Mouse (Mus musculus) gastrocnemius, postnatal 10 days (tissue): ENCODE measurements at regions not wholly inside any gene's neighbourhood (a gene's known extent, or its start where the extent isn't known, plus 50 kb on each side); places are given as distances from the start of the nearest gene placed in this dataset.

ENCODE experiments used
- DNase-seq: peaks from one replicate; pipeline ENCODE4 v3.0.0; 2021; ENCODE audit warnings: mixed read lengths

- DNase-seq, result no peak
These were observed 465.9 kb upstream of the Mki67 start for GRCm38 (mm10) chr7:136182101-136182500.

GRCm38 (mm10) chr7:136196424-136197160 is 480.4 kb upstream of the Mki67 start:
- DNase-seq, result no peak

DNA sequence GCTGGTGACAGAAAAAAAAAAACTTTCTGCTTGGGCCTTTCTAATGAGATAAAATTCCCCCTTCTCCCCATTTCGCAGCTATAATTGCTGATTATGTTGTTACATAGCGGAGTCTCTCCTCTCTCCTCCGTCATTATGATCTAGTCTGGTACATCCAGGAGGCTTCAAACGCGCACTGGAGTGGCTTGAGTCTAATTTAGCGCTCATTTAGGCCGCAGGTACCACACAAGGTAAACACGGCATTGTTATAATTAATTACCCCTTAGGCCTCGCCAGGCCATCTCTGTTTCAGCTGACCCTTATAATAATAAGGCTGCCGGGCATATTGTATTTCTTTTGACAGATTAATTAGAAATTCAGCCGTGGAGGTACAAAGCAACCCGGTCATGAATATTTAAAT is 492.7 kb upstream of the Mki67 start:
- DNase-seq, result no peak

- no peak for DNase-seq
These were observed 493.4 kb upstream of the Mki67 start for GRCm38 (mm10) chr7:136209299-136210171.

GRCm38 (mm10) chr7:136212492-136212891 is 496.3 kb upstream of the Mki67 start:
- no peak for DNase-seq

GRCm38 (mm10) chr7:136213057-136213961 is 497.1 kb upstream of the Mki67 start:
- no peak for DNase-seq

- no peak for DNase-seq
These were observed 497.8 kb upstream of the Mki67 start for GRCm38 (mm10) chr7:136213962-136214308.

DNA sequence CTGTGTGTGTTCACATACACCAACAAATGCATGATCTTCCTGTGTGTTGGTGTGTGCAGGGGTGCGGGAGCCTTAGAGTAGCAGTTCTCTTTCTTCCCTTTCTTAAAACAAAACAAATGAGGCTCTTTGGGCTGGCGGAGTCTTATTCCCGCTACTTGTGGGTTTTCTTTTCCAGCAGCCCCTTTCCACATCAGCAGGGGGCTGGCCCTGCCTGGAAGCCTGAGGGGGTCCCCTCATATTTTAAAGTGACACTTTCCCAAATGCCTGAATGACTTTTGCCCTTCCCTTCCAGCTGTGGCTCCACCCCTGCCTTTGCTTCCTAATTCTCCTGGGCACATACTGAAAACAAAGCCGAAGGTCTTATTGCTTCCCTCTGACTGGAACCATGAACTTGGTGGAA is 498.3 kb upstream of the Mki67 start:
- DNase-seq, result no peak

DNA sequence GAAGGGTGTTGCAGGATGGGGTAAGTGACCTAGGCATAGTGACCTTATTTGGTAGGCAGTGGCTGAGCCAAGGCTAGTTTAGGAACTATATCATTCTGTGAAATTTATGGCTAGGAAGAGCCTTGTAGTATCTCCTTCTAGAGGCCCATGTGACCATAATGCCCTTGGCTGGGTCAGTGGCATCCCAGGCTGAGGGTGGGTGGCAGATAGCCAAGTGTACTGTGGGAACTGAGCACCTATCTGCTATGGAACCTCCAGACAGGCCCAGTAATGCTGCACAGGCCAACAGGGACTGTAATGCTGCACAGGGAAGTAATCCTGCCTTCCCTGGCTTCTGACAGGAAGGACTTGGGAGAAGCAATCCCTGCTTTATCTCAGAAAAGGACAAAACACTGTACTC is 500.6 kb upstream of the Mki67 start:
- DNase-seq, result no peak

GRCm38 (mm10) chr7:136219564-136220244 is 503.5 kb upstream of the Mki67 start:
- DNase-seq, result no peak

DNA sequence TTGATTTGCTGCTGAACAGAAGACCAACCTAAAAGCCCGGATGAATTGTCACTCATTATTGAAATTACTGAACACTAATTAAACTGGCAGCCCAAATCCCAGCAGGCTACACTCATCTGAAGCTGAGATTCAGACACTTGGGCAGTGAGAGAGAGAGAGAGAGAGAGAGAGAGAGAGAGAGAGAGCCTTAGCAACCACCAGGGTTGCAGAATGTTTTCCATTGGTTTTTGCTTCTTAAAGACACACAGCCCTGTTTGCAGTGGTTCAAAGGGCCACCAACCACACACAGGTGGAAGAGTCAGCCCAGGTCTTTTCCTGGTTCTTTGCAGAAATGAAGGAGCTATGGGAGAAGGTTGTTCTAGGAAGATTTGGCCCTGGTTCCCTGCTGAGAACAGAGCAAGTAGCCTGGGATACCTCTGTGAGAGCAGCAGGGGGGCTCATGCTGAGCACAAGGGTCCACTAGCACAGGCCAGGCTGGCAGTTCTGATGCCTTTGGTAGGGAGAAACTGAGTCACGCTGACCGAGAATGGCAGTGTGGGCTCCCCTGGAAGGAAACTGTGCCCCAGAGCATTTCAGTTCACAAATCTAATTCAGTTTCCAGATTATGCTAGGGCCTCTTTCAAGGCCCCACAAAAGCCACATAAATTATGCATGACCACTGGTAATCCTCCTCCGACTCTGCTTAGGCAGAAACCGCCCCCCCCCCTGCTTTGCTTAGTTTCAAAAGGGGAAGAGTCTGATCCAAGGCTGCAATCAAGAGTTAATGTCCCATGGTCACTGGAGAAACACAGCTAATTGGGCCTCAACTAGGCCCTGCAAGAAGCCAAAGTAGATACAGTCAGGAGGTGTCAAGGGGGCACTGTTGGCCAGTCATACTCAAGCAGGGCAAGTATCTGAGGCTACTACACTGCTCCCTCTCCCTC is 504.3 kb upstream of the Mki67 start:
- no peak for DNase-seq

- DNase-seq, result no peak
These were observed 505.5 kb upstream of the Mki67 start for GRCm38 (mm10) chr7:136221620-136222019.

GRCm38 (mm10) chr7:136226031-136226430 is 509.9 kb upstream of the Mki67 start:
- no peak for DNase-seq

GRCm38 (mm10) chr7:136228331-136228730 is 512.2 kb upstream of the Mki67 start:
- DNase-seq, result no peak

- DNase-seq, result no peak
These were observed 513.4 kb upstream of the Mki67 start for GRCm38 (mm10) chr7:136229592-136229991.

GRCm38 (mm10) chr7:136232177-136232576 is 516.0 kb upstream of the Mki67 start:
- no peak for DNase-seq

DNA sequence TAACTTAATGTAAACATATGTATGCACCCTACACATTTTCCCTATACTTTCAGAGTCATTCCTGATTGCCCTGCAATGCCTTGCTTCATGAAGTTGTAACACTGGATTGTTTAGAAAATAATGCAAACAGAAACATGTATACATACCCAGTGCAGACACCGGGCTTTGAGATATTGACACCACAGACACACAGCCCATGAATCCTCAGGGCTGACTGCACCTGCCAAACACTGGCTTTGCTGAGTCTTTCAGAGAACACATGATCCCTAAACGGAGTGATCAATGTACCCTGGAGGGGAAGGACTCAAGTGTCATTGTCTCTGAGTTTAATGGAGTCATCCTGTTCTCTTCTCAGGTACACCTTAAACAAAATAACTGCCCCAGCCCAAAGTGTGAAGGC is 519.4 kb upstream of the Mki67 start:
- DNase-seq, result no peak

DNA sequence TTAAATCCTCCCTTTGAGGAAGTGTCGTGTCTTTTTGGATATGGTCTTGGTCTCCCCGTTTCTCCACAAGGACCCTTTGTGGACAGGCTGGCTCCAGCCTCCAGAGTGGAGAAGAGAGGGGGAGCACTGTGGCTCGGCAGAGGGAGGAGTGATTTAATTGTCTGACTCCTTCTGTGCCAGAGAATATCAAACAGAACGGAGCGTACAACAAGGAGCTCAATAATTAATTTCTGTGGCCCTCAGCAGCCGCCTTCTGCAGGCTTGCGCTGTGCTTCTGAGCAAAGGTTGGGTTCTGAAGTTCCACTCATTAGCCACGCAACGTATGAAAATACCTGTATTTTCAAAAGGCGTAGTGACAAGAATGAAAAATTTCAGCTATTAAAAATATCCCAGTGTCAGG is 520.2 kb upstream of the Mki67 start:
- DNase-seq, result no peak

DNA sequence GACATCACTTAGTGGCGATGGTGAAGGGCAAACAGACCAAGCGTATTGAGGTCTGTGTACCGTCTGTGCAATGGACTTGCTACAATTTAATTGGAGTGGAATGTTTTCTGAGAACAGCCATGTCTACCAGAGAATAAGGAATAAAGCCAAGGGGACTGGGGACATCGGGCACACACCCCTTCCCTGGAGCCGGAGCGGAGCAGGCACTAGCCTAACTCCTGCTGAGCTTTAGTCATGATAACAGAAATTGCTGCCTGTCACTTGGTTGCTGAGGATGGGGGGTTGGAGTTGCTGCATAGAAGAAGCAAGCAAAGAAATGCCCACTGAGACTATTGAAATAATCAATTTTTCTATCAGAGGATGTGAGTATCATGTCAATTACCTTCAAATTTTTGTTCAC is 549.5 kb upstream of the Mki67 start:
- DNase-seq, result no peak

- no peak for DNase-seq
These were observed 551.7 kb upstream of the Mki67 start for GRCm38 (mm10) chr7:136267716-136268489.
